Mouse (Mus musculus) megakaryocyte, embryonic 14.5 days (primary cell): ENCODE measurements around the gene Nfyc. TPM values are rescaled to one million over a fixed set of nuclear protein-coding genes. Genes with fewer than 3 reads are reported as not detected.

Experiments used
- H3K27me3 ChIP-seq: replicated peaks from 2 replicates; pipeline ENCODE3; 2012; ENCODE audit warnings: inconsistent platforms
- H3K36me3 ChIP-seq: replicated peaks from 2 replicates; pipeline ENCODE3; 2012; ENCODE audit warnings: low read length, inconsistent platforms, mixed read lengths
- H3K4me1 ChIP-seq: 2 replicates; pipeline ENCODE4 v1.6.1; 2012; ENCODE audit warnings: inconsistent platforms
- H3K4me3 ChIP-seq: replicated peaks from 2 replicates; pipeline ENCODE3; 2012; ENCODE audit warnings: moderate library complexity, mild to moderate bottlenecking, inconsistent platforms
- H3K9me3 ChIP-seq: 2 replicates; pipeline ENCODE4 v1.6.1; 2012; ENCODE audit warnings: inconsistent platforms
- FLI1 ChIP-seq: IDR thresholded peaks from 2 replicates; pipeline ENCODE4 v1.6.1; 2012; ENCODE audit warnings: low read length, inconsistent platforms, mixed read lengths
- GATA1 ChIP-seq: IDR thresholded peaks from 3 replicates; pipeline ENCODE4 v1.6.1; 2012; ENCODE audit warnings: mixed read lengths, low read length, inconsistent platforms, borderline replicate concordance
- polyA plus RNA-seq: library from polyadenylated mRNA; stranded (reverse); fragments of >175 nt; gene quantifications from 2 replicates; pipeline ENCODE4 v1.2.3, GENCODE M21; 2012; ENCODE audit warnings: low replicate concordance; ENCODE audit not compliant: insufficient read depth

Nfyc gene
- polyA plus RNA-seq, 1 experiment: 73.4 TPM

GRCm38 (mm10) chr4:120815163-120815562, 16.2 kb downstream of the Nfyc start:
- Histone ChIP-seq H3K4me3 (peak overlapping the region; percentile 91), H3K4me1 (peaks cover 73% of the 10 kb centered on the region), H3K27me3 (no peaks in the 10 kb centered on the region), H3K9me3 (no peaks in the 10 kb centered on the region), H3K36me3 (no peaks in the 10 kb centered on the region)
- TF ChIP-seq FLI1 (no peak), GATA1 (no peak)

GRCm38 (mm10) chr4:120814171-120814570, 17.2 kb downstream of the Nfyc start:
- Histone ChIP-seq H3K36me3 (no peaks in the 10 kb centered on the region), H3K9me3 (no peaks in the 10 kb centered on the region), H3K4me3 (peak overlapping the region; percentile 85), H3K27me3 (no peaks in the 10 kb centered on the region), H3K4me1 (peaks cover 72% of the 10 kb centered on the region)
- TF ChIP-seq GATA1 (no peak), FLI1 (no peak)

GRCm38 (mm10) chr4:120813762-120814161, 17.6 kb downstream of the Nfyc start:
- TF ChIP-seq GATA1 (no peak), FLI1 (no peak)
- no peaks in the 10 kb centered on the region for H3K9me3 ChIP-seq
- H3K27me3 ChIP-seq: no peaks in the 10 kb centered on the region
- H3K36me3 ChIP-seq: no peaks in the 10 kb centered on the region
- H3K4me3 ChIP-seq: no peak overlapping the region
- peaks cover 68% of the 10 kb centered on the region for H3K4me1 ChIP-seq

GRCm38 (mm10) chr4:120805816-120806215, 25.6 kb downstream of the Nfyc start:
- TF ChIP-seq FLI1 (no peak), GATA1 (no peak)

GRCm38 (mm10) chr4:120801446-120801845, 29.9 kb downstream of the Nfyc start:
- Histone ChIP-seq H3K4me3 (no peak overlapping the region), H3K9me3 (no peaks in the 10 kb centered on the region), H3K36me3 (peaks cover 10% of the 10 kb centered on the region), H3K4me1 (peaks cover 37% of the 10 kb centered on the region), H3K27me3 (no peaks in the 10 kb centered on the region)
- TF ChIP-seq FLI1 (no peak), GATA1 (no peak)

More at GRCm38 (mm10) chr4:120805816-120806215, 25.6 kb downstream of the Nfyc start:
- no peaks in the 10 kb centered on the region for H3K9me3 ChIP-seq
- peaks cover 51% of the 10 kb centered on the region for H3K4me1 ChIP-seq
- no peaks in the 10 kb centered on the region for H3K27me3 ChIP-seq
- peaks cover 10% of the 10 kb centered on the region for H3K36me3 ChIP-seq
- H3K4me3 ChIP-seq: no peak overlapping the region

GRCm38 (mm10) chr4:120800691-120801090, 30.7 kb downstream of the Nfyc start:
- no peak overlapping the region for H3K4me3 ChIP-seq
- H3K9me3 ChIP-seq: no peaks in the 10 kb centered on the region
- TF ChIP-seq GATA1 (no peak), FLI1 (no peak)
- H3K36me3 ChIP-seq: peaks cover 10% of the 10 kb centered on the region
- H3K4me1 ChIP-seq: peaks cover 34% of the 10 kb centered on the region; the same call in 1 of the 2 replicates
- H3K27me3 ChIP-seq: no peaks in the 10 kb centered on the region

- Histone ChIP-seq H3K36me3 (peaks cover 8% of the 10 kb centered on the region), H3K4me1 (peaks cover 34% of the 10 kb centered on the region), H3K27me3 (no peaks in the 10 kb centered on the region), H3K9me3 (no peaks in the 10 kb centered on the region), H3K4me3 (no peak overlapping the region)
- TF ChIP-seq GATA1 (no peak), FLI1 (no peak)
Measured at GRCm38 (mm10) chr4:120799680-120800166, 31.6 kb downstream of the Nfyc start.

GRCm38 (mm10) chr4:120797985-120798725, 33.2 kb downstream of the Nfyc start:
- H3K4me3 ChIP-seq: no peak overlapping the region
- no peaks in the 10 kb centered on the region for H3K9me3 ChIP-seq
- no peaks in the 10 kb centered on the region for H3K27me3 ChIP-seq
- no peak for TF ChIP-seq FLI1
- TF ChIP-seq GATA1: no peak
- H3K4me1 ChIP-seq: peaks cover 33% of the 10 kb centered on the region
- no peaks in the 10 kb centered on the region for H3K36me3 ChIP-seq

- H3K4me3 ChIP-seq: no peak overlapping the region
- peaks cover 33% of the 10 kb centered on the region for H3K4me1 ChIP-seq
- no peak for TF ChIP-seq GATA1
- TF ChIP-seq FLI1: no peak
- no peaks in the 10 kb centered on the region for H3K36me3 ChIP-seq
- no peaks in the 10 kb centered on the region for H3K9me3 ChIP-seq
- H3K27me3 ChIP-seq: no peaks in the 10 kb centered on the region
Measured at GRCm38 (mm10) chr4:120796687-120797086, 34.7 kb downstream of the Nfyc start.

- peaks cover 31% of the 10 kb centered on the region for H3K4me1 ChIP-seq
- no peak for TF ChIP-seq GATA1
- no peak for TF ChIP-seq FLI1
- no peaks in the 10 kb centered on the region for H3K9me3 ChIP-seq
- H3K27me3 ChIP-seq: no peaks in the 10 kb centered on the region
- H3K4me3 ChIP-seq: no peak overlapping the region
- H3K36me3 ChIP-seq: peaks cover 3% of the 10 kb centered on the region
Measured at GRCm38 (mm10) chr4:120795646-120796045, 35.7 kb downstream of the Nfyc start.

- Histone ChIP-seq H3K27me3 (no peaks in the 10 kb centered on the region), H3K9me3 (no peaks in the 10 kb centered on the region), H3K4me3 (no peak overlapping the region), H3K36me3 (peaks cover 30% of the 10 kb centered on the region), H3K4me1 (peaks cover 13% of the 10 kb centered on the region)
- no peak for TF ChIP-seq FLI1
- no peak for TF ChIP-seq GATA1
Measured at GRCm38 (mm10) chr4:120792918-120793317, 38.5 kb downstream of the Nfyc start.
